Comparison of ENCODE assay signal across 8 mouse cellular contexts in genomic region chr4:123411732-123412527, GRCm38 (mm10).
DNase-seq lines count a peak whose midpoint lies in the region; ATAC-seq and TF ChIP-seq lines count a peak whose summit lies in the region.

No protein-coding gene starts in this region.

- DNase-seq in Patski (ENCODE audit: low read depth, low spot score) = no peak
- peak; percentile 89 to 94 for DNase-seq in cerebellum, postnatal 10 days
- peak; percentile 57 to 59 for DNase-seq in frontal cortex, postnatal 14 days (ENCODE audit: low spot score in 2 of 2)
- DNase-seq in layer of hippocampus, postnatal 25 days (ENCODE audit: extremely low spot score in 1 of 2, low spot score in 1 of 2) = peak; percentile 64 to 72
- peak; percentile 91 for DNase-seq in lung, postnatal 14 days
- peak; percentile 32 for DNase-seq in retina, adult 2 months (ENCODE audit: low read depth, low spot score)
- peak; percentile 86 to 88 for DNase-seq in thymus, postnatal 36 days

- 1% methylated on average over 59 of the region's 69 CpGs for WGBS in hindbrain, embryonic 13.5 days

- peak; percentile 80 for ATAC-seq in Patski
- peak; percentile 96 for ATAC-seq in hindbrain, embryonic 13.5 days (ENCODE audit: low FRiP score)

- H3K9ac ChIP-seq in hindbrain, embryonic 13.5 days = peak overlapping the region; percentile 88

- H3K27me3 ChIP-seq in Patski = no peaks in the 10 kb centered on the region
- H3K27me3 ChIP-seq in hindbrain, embryonic 13.5 days = no peaks in the 10 kb centered on the region

- POLR2A ChIA-PET in Patski (lab: Charles Lee) = no interaction called here

- peak overlapping the region; percentile 96 for H3K27ac ChIP-seq in hindbrain, embryonic 13.5 days

- H3K4me1 ChIP-seq in hindbrain, embryonic 13.5 days (replicated peaks) = peaks cover 50% of the 10 kb centered on the region

- H3K4me2 ChIP-seq in hindbrain, embryonic 13.5 days = peak overlapping the region; percentile 87

- H3K4me3 ChIP-seq in hindbrain, embryonic 13.5 days = peak overlapping the region; percentile 75

- TF ChIP-seq CTCF in Patski (IDR thresholded peaks at IDR 0.05) = no peak

- H3K9me3 ChIP-seq in hindbrain, embryonic 13.5 days = no peaks in the 10 kb centered on the region

- in situ Hi-C loops in Patski (cut with MboI; ENCODE audit: low pct_unique_long_range_greater_than_20kb) = loop anchor here (25.0 kb wide), 1 partner anchor 500 kb away; the partner anchor contains the start of genes 4930535I16Rik, Mycbp and Rragc

- CTCF ChIA-PET in Patski (lab: Charles Lee) = interaction anchor here (1.3 kb wide), 1 partner anchor 15 kb away, joined by 3 read pairs; no protein-coding TSS in a partner anchor

- 0 out of 2 replicates have a peak, but pooled peaks cover 4% of the 10 kb centered on the region for H3K36me3 ChIP-seq in hindbrain, embryonic 13.5 days
